Mouse (Mus musculus): ENCODE measurements at regions not wholly inside any gene's neighbourhood (a gene's known extent, or its start where the extent isn't known, plus 50 kb on each side); places are given as distances from the start of the nearest gene placed in this dataset.

DNA sequence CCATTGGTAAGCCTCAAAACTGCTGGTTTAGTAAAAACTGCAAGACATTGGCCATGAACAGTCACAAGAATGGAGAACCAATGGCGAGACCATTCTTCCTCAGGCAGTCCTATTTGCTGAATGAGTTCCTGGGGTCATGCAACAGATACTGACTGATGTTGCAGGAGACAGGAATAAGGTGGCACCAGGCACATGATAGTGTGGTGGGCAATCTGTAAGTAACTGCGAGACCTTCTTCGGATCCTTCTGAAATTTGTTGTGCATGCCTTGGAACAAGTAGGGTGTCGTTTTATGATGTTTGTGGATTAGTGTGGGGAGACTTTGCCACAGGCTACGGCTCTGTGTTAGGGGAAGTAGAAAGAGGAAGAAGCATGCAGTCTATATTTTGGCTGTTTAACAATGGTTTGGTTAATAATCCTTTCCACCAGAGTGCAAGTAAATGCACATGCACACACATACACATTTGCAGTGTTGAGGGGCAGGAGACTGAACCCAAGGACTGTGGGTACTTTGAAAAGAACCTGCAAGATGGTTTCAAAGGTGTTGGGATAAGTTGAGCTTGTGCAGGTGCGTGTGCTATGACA is 194.9 kb downstream of the Mex3b start:
- no peak overlapping the region for H3K4me3 ChIP-seq
- 93% methylated on average over 6 of the region's 6 CpGs for WGBS
- H3K36me3 ChIP-seq (replicated peaks) = no peaks in the 10 kb centered on the region
- H3K4me1 ChIP-seq = no peaks in the 10 kb centered on the region
- no peaks in the 10 kb centered on the region for H3K27me3 ChIP-seq (replicated peaks)
- no peak overlapping the region for H3K4me2 ChIP-seq
- H3K27ac ChIP-seq = no peak overlapping the region
- ATAC-seq (replicated peaks) = no peak
- H3K9me3 ChIP-seq = no peaks in the 10 kb centered on the region
- no peak overlapping the region for H3K9ac ChIP-seq

DNA sequence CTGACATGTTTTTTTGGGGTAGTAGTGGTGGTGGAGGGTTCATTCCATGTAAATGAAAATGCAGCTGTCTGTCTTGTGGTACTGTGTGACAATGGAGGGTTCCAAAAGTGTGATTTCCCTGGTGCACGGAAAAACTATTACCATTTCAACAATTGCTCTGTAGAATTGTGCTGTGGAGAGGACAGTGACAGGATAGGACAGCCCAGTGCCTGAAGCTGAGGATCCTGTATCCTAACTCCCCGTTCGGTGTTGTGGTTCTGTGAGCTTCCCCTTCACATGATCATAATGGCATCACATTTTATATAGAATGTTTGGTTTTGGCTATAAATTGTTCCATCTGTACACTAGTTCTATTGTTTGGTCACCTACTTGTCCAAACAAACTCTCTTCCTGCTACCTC is 196.4 kb downstream of the Mex3b start:
- H3K27me3 ChIP-seq (replicated peaks) = no peaks in the 10 kb centered on the region
- no peaks in the 10 kb centered on the region for H3K9me3 ChIP-seq
- no peaks in the 10 kb centered on the region for H3K36me3 ChIP-seq (replicated peaks)
- no peak overlapping the region for H3K9ac ChIP-seq
- H3K27ac ChIP-seq = no peak overlapping the region
- H3K4me2 ChIP-seq = no peak overlapping the region
- no peak for ATAC-seq (replicated peaks)
- H3K4me3 ChIP-seq = no peak overlapping the region
- no peaks in the 10 kb centered on the region for H3K4me1 ChIP-seq
- WGBS = 86% methylated on average over 3 of the region's 3 CpGs

DNA sequence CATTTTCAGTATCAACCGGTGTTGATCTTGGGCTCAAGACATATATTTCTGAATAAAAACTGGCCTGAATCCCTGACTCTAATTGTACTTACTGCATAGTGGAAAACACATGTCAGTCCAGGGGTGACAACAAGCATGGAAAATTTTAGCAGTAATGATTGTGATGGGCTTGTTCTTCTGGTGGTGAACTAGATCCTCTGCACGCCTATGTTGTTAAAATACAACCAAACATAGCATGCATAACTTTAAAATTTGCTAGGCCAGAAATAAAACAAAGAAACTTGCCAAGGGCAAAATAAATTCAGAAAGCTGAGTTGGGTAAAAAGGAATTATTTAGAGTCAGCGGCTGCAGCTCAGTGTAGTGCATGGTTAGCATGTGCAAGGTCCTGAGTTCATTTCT is 198.2 kb downstream of the Mex3b start:
- H3K4me1 ChIP-seq = no peaks in the 10 kb centered on the region
- no peaks in the 10 kb centered on the region for H3K27me3 ChIP-seq (replicated peaks)
- 92% methylated on average over 3 of the region's 3 CpGs for WGBS
- no peak overlapping the region for H3K4me2 ChIP-seq
- no peak overlapping the region for H3K27ac ChIP-seq
- no peak overlapping the region for H3K4me3 ChIP-seq
- no peaks in the 10 kb centered on the region for H3K36me3 ChIP-seq (replicated peaks)
- H3K9me3 ChIP-seq = no peaks in the 10 kb centered on the region
- no peak for ATAC-seq (replicated peaks)
- no peak overlapping the region for H3K9ac ChIP-seq

DNA sequence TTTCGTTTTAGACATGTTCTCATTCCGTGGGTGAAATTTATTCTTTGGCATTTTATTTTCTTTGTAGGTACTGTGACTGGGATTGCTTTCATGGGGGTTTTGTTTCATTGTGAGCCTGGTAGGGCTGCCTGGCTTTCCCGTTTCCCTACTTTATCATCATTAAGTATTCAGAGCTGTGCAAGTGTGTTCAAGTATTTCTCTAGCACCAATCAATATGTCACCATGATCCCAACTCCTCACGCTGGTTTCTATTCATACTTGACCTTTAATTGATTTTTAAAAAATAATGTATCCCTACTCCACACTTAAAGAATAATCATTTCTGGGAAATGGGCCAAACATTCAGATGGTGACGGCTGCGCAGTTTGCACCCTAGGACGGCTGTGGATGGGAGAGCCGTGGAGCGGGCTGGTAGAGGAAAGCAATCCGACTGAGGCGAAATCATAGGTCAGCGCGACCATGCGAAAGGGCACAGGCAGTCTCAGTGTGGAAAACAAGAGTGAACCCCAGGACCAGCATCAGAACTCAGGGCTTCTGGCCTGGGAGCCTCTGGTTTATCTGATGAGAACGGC is 207.4 kb downstream of the Mex3b start:
- peaks cover 8% of the 10 kb centered on the region for H3K4me1 ChIP-seq
- H3K36me3 ChIP-seq (replicated peaks) = no peaks in the 10 kb centered on the region
- H3K9me3 ChIP-seq = no peaks in the 10 kb centered on the region
- H3K4me3 ChIP-seq = no peak overlapping the region
- no peak overlapping the region for H3K4me2 ChIP-seq
- no peak for ATAC-seq (replicated peaks)
- WGBS = 75% methylated on average over 15 of the region's 15 CpGs
- H3K27ac ChIP-seq = no peak overlapping the region
- no peaks in the 10 kb centered on the region; the same call in 1 of the 2 replicates for H3K27me3 ChIP-seq (replicated peaks)
- no peak overlapping the region for H3K9ac ChIP-seq

DNA sequence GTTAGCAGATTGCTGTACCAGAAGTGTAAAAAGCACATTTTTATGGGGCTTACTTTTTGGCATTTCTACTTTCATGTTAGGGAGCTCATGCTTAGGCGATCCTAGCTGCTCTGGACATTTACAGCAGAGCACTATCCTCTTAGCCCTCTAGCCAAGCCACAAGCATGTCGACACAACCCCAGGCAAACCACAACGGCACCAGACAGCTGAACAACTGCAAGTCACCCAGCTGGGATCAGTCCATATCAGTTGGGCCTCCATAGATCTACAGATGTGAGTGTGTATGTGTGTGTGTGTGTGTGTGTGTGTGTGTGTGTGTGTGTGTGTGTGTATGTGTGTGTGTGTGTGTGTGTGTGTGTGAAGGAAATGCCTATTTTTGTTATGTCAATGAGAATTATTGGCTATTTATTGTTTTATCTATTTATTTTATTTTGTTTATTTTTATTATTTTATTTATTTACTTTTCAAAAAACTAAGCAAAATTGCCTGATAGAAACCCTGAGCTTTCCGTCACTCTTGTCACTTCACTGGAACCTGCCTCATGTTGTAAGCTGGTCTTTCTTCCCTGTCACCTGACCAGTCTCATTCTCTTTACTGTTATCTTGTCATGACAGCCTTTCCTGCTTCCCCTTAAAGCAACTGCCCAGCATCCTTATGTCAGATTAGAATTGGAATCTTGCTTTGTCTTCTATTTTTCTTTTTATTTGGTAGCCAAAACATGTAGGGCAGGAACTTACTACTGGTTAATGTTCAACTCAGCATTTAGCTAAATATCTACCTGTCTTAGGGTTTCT is 208.2 kb downstream of the Mex3b start:
- WGBS = 93% methylated on average over 4 of the region's 4 CpGs
- Histone ChIP-seq H3K4me1 (peaks cover 8% of the 10 kb centered on the region), H3K36me3 (replicated peaks) (no peaks in the 10 kb centered on the region), H3K9me3 (no peaks in the 10 kb centered on the region), H3K4me2 (no peak overlapping the region), H3K27ac (no peak overlapping the region), H3K9ac (no peak overlapping the region), H3K4me3 (no peak overlapping the region), H3K27me3 (replicated peaks) (no peaks in the 10 kb centered on the region; the same call in 1 of the 2 replicates)
- ATAC-seq (replicated peaks) = no peak

DNA sequence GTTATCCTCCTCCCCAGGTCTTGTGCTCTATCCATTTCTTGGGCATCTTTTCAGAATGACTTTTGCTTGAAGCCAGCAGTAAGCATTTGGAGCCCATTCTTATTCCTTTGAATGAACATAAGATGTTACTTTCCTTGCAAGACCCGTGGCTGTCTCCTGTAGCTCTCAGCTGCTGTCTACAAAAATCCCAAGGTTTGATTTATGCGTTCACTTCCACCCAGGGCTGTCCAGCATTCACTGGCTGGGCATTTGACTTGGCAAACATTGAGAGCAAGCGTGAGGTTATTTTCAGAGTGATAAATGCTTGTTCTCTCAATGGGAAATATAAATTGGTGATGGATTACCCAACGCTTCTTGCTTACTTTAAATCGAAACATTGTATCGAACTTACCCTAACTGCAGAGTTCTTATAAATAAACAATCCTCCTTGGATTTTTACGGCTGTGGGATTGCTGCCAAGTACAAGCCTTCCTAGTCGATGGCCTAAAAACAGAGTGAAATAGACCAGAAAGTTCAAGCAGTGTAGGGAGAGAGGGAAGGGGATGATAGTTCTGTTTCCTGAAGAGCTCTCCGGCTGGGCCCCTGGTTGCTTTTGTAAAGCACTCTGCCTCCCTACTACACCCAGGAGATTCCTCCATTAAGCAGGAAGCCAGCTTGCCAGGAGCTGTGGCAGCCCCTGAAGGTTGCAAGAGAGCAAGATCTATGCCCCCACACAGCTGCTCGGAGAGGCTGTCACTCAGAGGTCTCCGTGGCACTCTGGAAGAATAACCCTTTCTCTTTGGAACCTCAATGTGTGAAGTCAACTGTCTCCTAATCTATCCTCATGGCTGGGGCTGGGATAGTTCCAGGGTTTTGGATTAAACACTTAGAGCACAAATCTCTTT is 210.1 kb downstream of the Mex3b start:
- H3K9ac ChIP-seq = no peak overlapping the region
- H3K27ac ChIP-seq = no peak overlapping the region
- H3K36me3 ChIP-seq (replicated peaks) = no peaks in the 10 kb centered on the region
- ATAC-seq (replicated peaks) = peak; percentile 45; the same call in 1 of the 2 replicates
- peaks cover 8% of the 10 kb centered on the region for H3K4me1 ChIP-seq
- no peak overlapping the region for H3K4me3 ChIP-seq
- WGBS = 35% methylated on average over 11 of the region's 11 CpGs
- no peaks in the 10 kb centered on the region for H3K9me3 ChIP-seq
- H3K27me3 ChIP-seq (replicated peaks) = no peaks in the 10 kb centered on the region; the same call in 1 of the 2 replicates
- H3K4me2 ChIP-seq = no peak overlapping the region

DNA sequence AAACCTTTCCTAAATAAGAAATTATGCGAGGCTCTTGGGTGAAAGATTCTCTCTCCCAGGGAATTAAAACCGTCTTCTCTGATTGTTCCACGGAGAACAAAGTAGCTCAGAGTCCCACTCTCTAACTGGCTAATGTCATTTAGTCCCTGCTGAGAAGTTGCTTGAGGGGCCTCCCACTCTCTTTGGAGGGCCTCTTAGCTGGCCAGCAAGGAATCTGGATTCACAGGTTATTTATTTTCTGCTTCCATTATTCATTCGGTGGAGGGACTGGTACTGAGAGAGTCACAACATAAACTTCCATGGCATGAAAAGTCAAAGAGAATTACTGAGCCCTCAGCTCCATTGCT is 210.8 kb downstream of the Mex3b start:
- H3K4me2 ChIP-seq = no peak overlapping the region
- no peak overlapping the region for H3K4me3 ChIP-seq
- H3K27ac ChIP-seq = no peak overlapping the region
- peaks cover 8% of the 10 kb centered on the region for H3K4me1 ChIP-seq
- 5% methylated on average over 4 of the region's 4 CpGs for WGBS
- ATAC-seq (replicated peaks) = peak; percentile 45; the same call in 1 of the 2 replicates
- no peaks in the 10 kb centered on the region for H3K36me3 ChIP-seq (replicated peaks)
- no peaks in the 10 kb centered on the region; the same call in 1 of the 2 replicates for H3K27me3 ChIP-seq (replicated peaks)
- H3K9me3 ChIP-seq = no peaks in the 10 kb centered on the region
- H3K9ac ChIP-seq = no peak overlapping the region

DNA sequence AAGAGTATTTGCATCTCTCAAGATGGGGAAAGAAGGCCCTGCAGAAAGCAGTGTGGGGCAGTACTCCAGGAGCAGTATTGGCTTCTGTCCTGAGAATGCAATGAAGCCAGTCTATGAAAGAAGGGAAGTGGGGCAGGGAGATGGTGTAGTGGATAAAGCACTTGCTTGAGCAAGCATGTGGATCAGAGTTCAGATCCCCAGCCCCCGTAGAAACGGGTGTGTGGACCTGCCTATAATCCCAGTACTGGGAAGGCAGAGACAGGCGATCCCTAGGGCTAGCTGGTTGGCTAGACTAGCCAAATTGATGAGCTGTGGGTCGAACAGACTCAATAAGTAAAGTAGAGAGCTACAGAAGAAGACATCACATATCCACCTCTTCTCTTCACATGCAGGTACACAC is 211.6 kb downstream of the Mex3b start:
- no peak overlapping the region for H3K9ac ChIP-seq
- no peaks in the 10 kb centered on the region; the same call in 1 of the 2 replicates for H3K27me3 ChIP-seq (replicated peaks)
- H3K4me2 ChIP-seq = no peak overlapping the region
- H3K9me3 ChIP-seq = no peaks in the 10 kb centered on the region
- H3K4me1 ChIP-seq = peaks cover 8% of the 10 kb centered on the region
- ATAC-seq (replicated peaks) = no peak
- H3K36me3 ChIP-seq (replicated peaks) = no peaks in the 10 kb centered on the region
- 87% methylated on average over 4 of the region's 4 CpGs for WGBS
- H3K27ac ChIP-seq = no peak overlapping the region
- no peak overlapping the region for H3K4me3 ChIP-seq

DNA sequence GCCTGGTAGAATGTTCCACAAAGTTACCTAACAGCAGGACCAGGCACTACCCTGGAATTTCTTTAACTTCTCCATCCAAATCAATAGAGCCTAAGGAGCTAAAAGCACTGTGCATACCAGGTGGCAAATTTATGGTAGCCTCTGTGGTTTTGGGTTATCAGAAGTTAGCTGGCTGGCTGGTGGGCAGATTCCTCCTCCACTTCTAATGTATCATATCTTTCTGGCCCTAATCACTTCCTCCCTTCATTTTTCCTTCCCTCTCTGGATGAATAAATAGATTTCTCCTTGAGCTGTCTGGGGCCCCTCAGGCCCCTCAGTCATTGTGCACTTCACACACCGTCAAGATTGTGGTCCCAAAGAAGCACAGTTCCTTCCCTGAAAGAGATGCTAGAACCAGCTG is 212.7 kb downstream of the Mex3b start:
- no peak for ATAC-seq (replicated peaks)
- Histone ChIP-seq H3K9me3 (no peaks in the 10 kb centered on the region), H3K4me2 (no peak overlapping the region), H3K9ac (no peak overlapping the region), H3K4me3 (no peak overlapping the region), H3K27me3 (replicated peaks) (no peaks in the 10 kb centered on the region; the same call in 1 of the 2 replicates), H3K4me1 (peaks cover 8% of the 10 kb centered on the region), H3K27ac (no peak overlapping the region), H3K36me3 (replicated peaks) (no peaks in the 10 kb centered on the region)
- WGBS = 81% methylated on average over 1 of the region's 1 CpGs

DNA sequence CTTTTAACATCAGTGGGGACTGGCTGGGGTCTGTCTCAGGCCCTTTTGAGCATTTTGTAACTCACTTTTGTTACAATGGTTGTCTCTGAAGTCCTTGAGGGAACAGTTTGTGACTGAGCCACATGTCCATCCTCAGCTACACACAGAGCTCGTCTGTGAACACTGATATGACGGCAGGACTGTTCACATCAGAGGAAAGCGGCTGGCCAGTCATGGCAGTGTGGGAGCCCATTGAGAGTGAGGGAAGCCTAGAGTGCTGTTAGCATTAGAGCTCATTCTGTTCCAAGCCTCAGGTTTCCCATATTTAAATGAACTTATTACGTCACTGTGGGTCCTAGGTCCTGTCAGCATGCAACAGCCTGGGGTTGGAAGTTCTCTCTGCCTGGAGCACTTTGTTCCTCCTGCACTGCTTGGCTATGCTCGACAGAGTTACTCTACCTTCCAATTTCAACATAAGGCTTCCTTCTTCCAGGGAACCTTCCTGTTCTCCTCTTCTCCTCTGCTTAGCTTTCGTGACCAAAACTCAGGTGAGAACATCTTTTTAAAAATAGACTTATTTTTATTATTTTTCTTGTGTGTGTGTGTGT is 217.5 kb downstream of the Mex3b start:
- H3K27ac ChIP-seq = no peak overlapping the region
- no peak overlapping the region for H3K4me2 ChIP-seq
- no peak overlapping the region for H3K4me3 ChIP-seq
- peaks cover 13% of the 10 kb centered on the region; the same call in 1 of the 2 replicates for H3K4me1 ChIP-seq
- H3K9me3 ChIP-seq = no peaks in the 10 kb centered on the region
- ATAC-seq (replicated peaks) = no peak
- WGBS = 81% methylated on average over 6 of the region's 6 CpGs
- H3K27me3 ChIP-seq (replicated peaks) = no peaks in the 10 kb centered on the region
- H3K36me3 ChIP-seq (replicated peaks) = no peaks in the 10 kb centered on the region
- H3K9ac ChIP-seq = no peak overlapping the region

DNA sequence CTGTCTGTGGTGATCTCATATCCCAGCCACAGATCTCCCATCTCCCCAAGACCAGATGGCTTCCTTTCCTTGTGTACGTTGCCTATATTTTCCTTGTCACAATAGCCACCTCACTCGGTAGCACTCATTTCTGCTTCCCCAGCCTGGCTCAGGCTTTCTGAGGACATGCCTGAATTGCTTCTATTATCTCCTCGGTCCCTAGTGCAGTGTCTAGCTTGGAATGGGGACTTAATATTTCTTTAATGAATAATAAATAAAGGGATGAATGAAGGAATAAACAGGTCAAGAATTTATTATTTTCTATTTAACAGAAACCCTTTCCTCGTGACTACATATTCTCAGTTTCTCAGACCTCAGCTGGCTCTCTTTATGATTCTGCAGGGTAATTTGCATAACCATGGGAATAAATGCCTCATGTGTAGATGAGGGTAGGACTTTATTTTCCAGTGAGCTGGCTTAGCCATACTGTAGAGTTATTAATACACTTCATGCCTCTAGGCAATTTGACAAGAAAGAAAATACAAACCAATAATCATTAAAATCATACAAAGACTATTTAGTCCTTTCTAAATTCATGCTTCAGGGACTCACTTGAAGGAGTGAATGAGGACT is 218.5 kb downstream of the Mex3b start:
- 22% methylated on average over 4 of the region's 4 CpGs for WGBS
- Histone ChIP-seq H3K9ac (no peak overlapping the region), H3K4me2 (no peak overlapping the region), H3K27me3 (replicated peaks) (no peaks in the 10 kb centered on the region), H3K4me1 (peaks cover 15% of the 10 kb centered on the region; the same call in 1 of the 2 replicates), H3K27ac (no peak overlapping the region), H3K4me3 (no peak overlapping the region), H3K36me3 (replicated peaks) (no peaks in the 10 kb centered on the region), H3K9me3 (no peaks in the 10 kb centered on the region)
- peak; percentile 61; the same call in 1 of the 2 replicates for ATAC-seq (replicated peaks)
